8 mouse cellular contexts compared by ENCODE assay signal in genomic region chr10:37135951-37136751, GRCm38 (mm10). TPM values are rescaled to one million over a fixed set of nuclear protein-coding genes. Genes with fewer than 3 reads are reported as not detected.
DNase-seq lines count a peak whose midpoint lies in the region; ATAC-seq lines count a peak whose summit lies in the region.

No protein-coding gene starts in this region.

- H3K9me3 ChIP-seq in hindbrain, embryonic 11.5 days (ENCODE audit: control insufficient read depth, low read length) = no peaks in the 10 kb centered on the region

- no peak for ATAC-seq in hindbrain, embryonic 11.5 days (ENCODE audit: low FRiP score)

- WGBS in hindbrain, embryonic 11.5 days = 0% methylated on average over 61 of the region's 99 CpGs

- H3K4me3 ChIP-seq in hindbrain, embryonic 11.5 days (ENCODE audit: low read depth, low read length) = peak overlapping the region; percentile 99

- H3K27me3 ChIP-seq in hindbrain, embryonic 11.5 days (ENCODE audit: control insufficient read depth, insufficient read depth, low read length) = no peaks in the 10 kb centered on the region

- H3K36me3 ChIP-seq in hindbrain, embryonic 11.5 days (ENCODE audit: control insufficient read depth, insufficient read depth, low read length) = no peaks in the 10 kb centered on the region

- peak overlapping the region; percentile 100 for H3K27ac ChIP-seq in hindbrain, embryonic 11.5 days (ENCODE audit: low read depth, low read length)

- DNase-seq in ES-CJ7 (ENCODE audit: low read depth, low spot score) = peak; percentile 47
- peak; percentile 48 for DNase-seq in cerebellum, adult 11 months
- peak; percentile 9 to 45 for DNase-seq in frontal cortex, adult 2 months (ENCODE audit: extremely low spot score in 1 of 2, low spot score in 1 of 2)
- peak; percentile 68 for DNase-seq in hindbrain, embryonic 11.5 days (ENCODE audit: low spot score)
- DNase-seq in layer of hippocampus, postnatal 14 days (ENCODE audit: low spot score in 2 of 2) = peak; percentile 41 to 60
- peak; percentile 70 for DNase-seq in lung, postnatal 10 days
- DNase-seq in retina, adult 2 months (ENCODE audit: low read depth, low spot score) = peak; percentile 22
- peak; percentile 71 to 76 for DNase-seq in thymus, postnatal 36 days

- peak overlapping the region; percentile 48 for H3K4me2 ChIP-seq in hindbrain, embryonic 11.5 days (replicated peaks; ENCODE audit: low read depth, low read length)

- peak overlapping the region; percentile 100 for H3K9ac ChIP-seq in hindbrain, embryonic 11.5 days (ENCODE audit: low read depth, low read length)

- no peaks in the 10 kb centered on the region for H3K4me1 ChIP-seq in hindbrain, embryonic 11.5 days (replicated peaks; ENCODE audit: control insufficient read depth, insufficient read depth, low read length)

RNA-seq across cellular contexts. Expression of gene Marcks, which starts 2.6 kb away (rescaled TPM):
- polyA plus RNA-seq in frontal cortex, adult 2 months (2012; rRNA removed) = 119 and 126 TPM in 2 replicates
- polyA plus RNA-seq in hindbrain, embryonic 11.5 days (2014; fragmentation: Nextera tagmentation; extraction: Ambion mirVana) = 407 and 453 TPM in 2 replicates
- 100 to 1,000 TPM; 208 to 214 TPM for total RNA-seq in layer of hippocampus, postnatal 14 days (2021)

Comparison
In these comparisons a context has a peak if more than half of its experiments do, and no peak if none do; other contexts are left out.
1. DNase-seq: peak in every context shown above with its lines; median percentile 74 in thymus, postnatal 36 days; 70 in lung, postnatal 10 days; 68 in hindbrain, embryonic 11.5 days; 50 in layer of hippocampus, postnatal 14 days; 48 in cerebellum, adult 11 months; 47 in ES-CJ7; 27 in frontal cortex, adult 2 months; 22 in retina, adult 2 months.